Mouse (Mus musculus): ENCODE measurements around the gene Tmem39a. TPM values are rescaled to one million over a fixed set of nuclear protein-coding genes. Genes with fewer than 3 reads are reported as not detected.
A peak's percentile ranks its signal among the peaks of the same experiment; 100 is the strongest.

Gene Tmem39a
- total RNA-seq, 2 experiments from 2014 or later = 13.4 to 16.7 TPM

GRCm38 (mm10) chr16:38625811-38626369, 67.4 kb downstream of the Tmem39a start:
- no peak for DNase-seq (ENCODE audit: low spot score)

GRCm38 (mm10) chr16:38632147-38632546, 73.6 kb downstream of the Tmem39a start:
- peak; percentile 80 for DNase-seq (ENCODE audit: low spot score)

GRCm38 (mm10) chr16:38635833-38636390, 77.4 kb downstream of the Tmem39a start:
- no peak for DNase-seq (ENCODE audit: low spot score)

GRCm38 (mm10) chr16:38636682-38637081, 78.2 kb downstream of the Tmem39a start:
- DNase-seq (ENCODE audit: low spot score) = no peak

- no peak for DNase-seq (ENCODE audit: low spot score)
These were observed 78.6 kb downstream of the Tmem39a start for GRCm38 (mm10) chr16:38637085-38637484.

Other genes with a start within 250 kb of the Tmem39a start
- gene Maats1, start 216.6 kb upstream of the Tmem39a start, total RNA-seq (2021) = not detected
- 100 to 1,000 TPM; 176 to 177 TPM for gene Cox17, start 211.7 kb upstream of the Tmem39a start, total RNA-seq (2021)
- gene Gm21987, start 211.7 kb upstream of the Tmem39a start, total RNA-seq (2021) = not detected
- 10 to 100 TPM; 51.5 to 55.8 TPM for gene Popdc2, start 196.5 kb upstream of the Tmem39a start, total RNA-seq (2021)
- gene Pla1a, start 125.6 kb upstream of the Tmem39a start, total RNA-seq (2021) = 1 to 10 TPM; 3.3 to 6.8 TPM
- 10 to 100 TPM; 16.4 to 18.1 TPM for gene Adprh, start 106.0 kb upstream of the Tmem39a start, total RNA-seq (2021)
- gene Cd80, start 103.1 kb upstream of the Tmem39a start, total RNA-seq (2021) = under 1 TPM in 1 of 2 experiments, not detected in 1; 0.19 TPM
- gene Timmdc1, start 36.0 kb upstream of the Tmem39a start, total RNA-seq (2021) = 10 to 100 TPM; 45.9 to 46.2 TPM
- gene Poglut1, start 8.4 kb upstream of the Tmem39a start, total RNA-seq (2021) = 1 to 10 TPM; 7.5 to 9.4 TPM
- gene Arhgap31, start 154.6 kb downstream of the Tmem39a start, total RNA-seq (2021) = 10 to 100 TPM; 12.9 to 15.9 TPM
- gene B4galt4, start 183.6 kb downstream of the Tmem39a start, total RNA-seq (2021) = 1 to 10 TPM; 3.5 to 4.3 TPM
- not detected for gene Upk1b, start 241.6 kb downstream of the Tmem39a start, total RNA-seq (2021)

Data from gastrocnemius, adult 18-20 months (tissue).